Comparison of ENCODE assay signal across 9 mouse cellular contexts in the genomic region with DNA sequence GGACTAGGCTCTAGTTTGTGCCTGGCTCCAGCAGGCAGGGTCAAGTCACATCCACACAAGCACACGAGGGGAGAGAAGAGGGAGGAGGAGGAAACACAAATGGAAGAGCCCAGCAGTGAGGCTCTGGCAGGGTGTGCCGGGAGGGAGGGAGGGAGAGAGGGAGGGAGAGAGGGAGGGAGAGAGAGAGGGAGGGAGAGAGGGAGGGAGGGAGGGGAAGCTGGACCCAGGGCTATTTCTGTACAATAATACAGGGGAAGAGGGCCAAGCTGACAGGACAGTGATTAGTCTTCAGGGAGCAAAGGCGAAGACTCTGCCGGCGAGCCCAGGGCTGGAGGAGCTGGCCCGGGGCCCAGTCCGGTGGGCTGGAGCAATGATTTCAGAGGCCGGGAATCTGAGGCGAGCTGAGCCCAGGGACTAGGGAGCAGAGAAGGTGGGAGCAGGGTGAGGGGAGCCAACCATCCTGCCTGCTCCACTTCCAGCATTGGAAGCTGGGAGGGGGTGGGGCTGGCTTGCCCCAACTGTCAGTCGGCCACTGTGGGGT.
A peak's percentile ranks its signal among the peaks of the same experiment; 100 is the strongest.
DNase-seq lines count a peak whose midpoint lies in the region; ATAC-seq and TF ChIP-seq lines count a peak whose summit lies in the region.
"Had no signal": no experiment of that assay in that cellular context is flagged by ENCODE, and none has a peak within 500 bp of the region (broad histone marks: within the 10 kb centered on the region; RNA-seq: fewer than 3 reads in every experiment).

No protein-coding gene starts in this region.

- no peaks in the 10 kb centered on the region for H3K9me3 ChIP-seq in megakaryocyte, embryonic 14.5 days
- no peaks in the 10 kb centered on the region for H3K9me3 ChIP-seq in heart, embryonic 10.5 days

- peaks cover 91% of the 10 kb centered on the region for H3K27me3 ChIP-seq in megakaryocyte, embryonic 14.5 days (replicated peaks)
- H3K27me3 ChIP-seq in heart, embryonic 10.5 days (ENCODE audit: insufficient read depth, poor library complexity, severe bottlenecking): peaks cover 93% of the 10 kb centered on the region; the same call in 1 of the 2 replicates
- H3K27me3 ChIP-seq in thymus, adult 2 months (ENCODE audit: control insufficient read depth, insufficient read depth, low read length): no peaks in the 10 kb centered on the region

- TF ChIP-seq POLR2A in thymus, adult 2 months (IDR thresholded peaks at IDR 0.05; ENCODE audit: control insufficient read depth, extremely low read depth, insufficient read depth, low read length, poor library complexity): no peak

- TF ChIP-seq CTCF in thymus, adult 2 months (IDR thresholded peaks at IDR 0.05; ENCODE audit: borderline replicate concordance, control insufficient read depth, extremely low read depth, insufficient read depth, low read length, poor library complexity): no peak

- no peaks in the 10 kb centered on the region for H3K36me3 ChIP-seq in megakaryocyte, embryonic 14.5 days (replicated peaks; ENCODE audit: low read length)
- H3K36me3 ChIP-seq in heart, embryonic 10.5 days: no peaks in the 10 kb centered on the region
- H3K36me3 ChIP-seq in thymus, adult 2 months (ENCODE audit: control insufficient read depth, insufficient read depth, low read length): no peaks in the 10 kb centered on the region

- no peak for ATAC-seq in megakaryocyte, adult 5-6 weeks (ENCODE audit: poor library complexity, severe bottlenecking)

- H3K4me1 ChIP-seq in megakaryocyte, embryonic 14.5 days: peaks cover 34% of the 10 kb centered on the region
- peaks cover 44% of the 10 kb centered on the region for H3K4me1 ChIP-seq in heart, embryonic 10.5 days
- H3K4me1 ChIP-seq in thymus, adult 2 months (replicated peaks; ENCODE audit: control insufficient read depth, insufficient read depth, low read length): no peaks in the 10 kb centered on the region

- DNase-seq in heart, embryonic 10.5 days (ENCODE audit: low spot score): peak; percentile 78
- DNase-seq in kidney, adult 9 months: peak; percentile 41
- DNase-seq in lung, postnatal 10 days: peak; percentile 82
- no peak for DNase-seq in ovary, postnatal 14 days (ENCODE audit: low spot score)
- DNase-seq in thymus, adult 2 months: no peak
- DNase-seq in right cerebral cortex, adult 18-20 months: no peak

- 38% methylated on average over 8 of the region's 10 CpGs for WGBS in heart, embryonic 10.5 days
- WGBS in thymus, adult 2 months: 63% methylated on average over 9 of the region's 10 CpGs

- peak overlapping the region; percentile 76 for H3K27ac ChIP-seq in heart, embryonic 10.5 days
- H3K27ac ChIP-seq in thymus, adult 2 months (ENCODE audit: control insufficient read depth, insufficient read depth, low read length): no peak overlapping the region

- H3K4me3 ChIP-seq in megakaryocyte, embryonic 14.5 days (replicated peaks): peak overlapping the region; percentile 64
- H3K4me3 ChIP-seq in heart, embryonic 10.5 days: 0 out of 2 replicates have a peak overlapping the region, but pooled peaks have one; percentile 12
- H3K4me3 ChIP-seq in thymus, adult 2 months (ENCODE audit: control insufficient read depth, insufficient read depth, low read length): no peak overlapping the region
- H3K4me3 ChIP-seq: erythroblast, embryonic 14.5 days had no signal

Comparison
In these comparisons a context has a peak if more than half of its experiments do, and no peak if none do; other contexts are left out.
1. DNase-seq: peak in heart, embryonic 10.5 days (single experiment), kidney, adult 9 months (single experiment) and lung, postnatal 10 days (single experiment); none in ovary, postnatal 14 days (single experiment), thymus, adult 2 months (single experiment) and right cerebral cortex, adult 18-20 months (single experiment).